Mouse (Mus musculus) kidney, adult 2 months (tissue): ENCODE data around the gene Aagab. TPM values are rescaled to one million over a fixed set of nuclear protein-coding genes. Genes with fewer than 3 reads are reported as not detected.
A peak's percentile ranks its signal among the peaks of the same experiment; 100 is the strongest.

Experiments used
- DNase-seq: peaks from one replicate; pipeline ENCODE4 v3.0.0; 2021
- H3K27ac ChIP-seq: fragments of 200-500 bp; 2 replicates; pipeline ENCODE4 v1.5.1; 2012; ENCODE audit warnings: low read depth, low read length, control low read depth, inconsistent platforms; ENCODE audit not compliant: insufficient read depth
- H3K27me3 ChIP-seq: fragments of 200-500 bp; replicated peaks from 2 replicates; pipeline ENCODE4 v1.6.1; 2012; ENCODE audit warnings: mild to moderate bottlenecking, moderate library complexity, low read length, inconsistent platforms; ENCODE audit not compliant: control insufficient read depth, insufficient read depth
- H3K36me3 ChIP-seq: fragments of 200-500 bp; 2 replicates; pipeline ENCODE4 v1.6.1; 2012; ENCODE audit warnings: mild to moderate bottlenecking, moderate library complexity, low read length, inconsistent platforms; ENCODE audit not compliant: control insufficient read depth, insufficient read depth
- H3K4me1 ChIP-seq: fragments of 200-500 bp; 2 replicates; pipeline ENCODE4 v1.6.1; 2011; ENCODE audit warnings: low read length; ENCODE audit not compliant: control insufficient read depth, insufficient read depth
- H3K4me3 ChIP-seq: fragments of 200-500 bp; 2 replicates; pipeline ENCODE4 v1.5.1; 2011; ENCODE audit warnings: mild to moderate bottlenecking, low read depth, low read length, control low read depth; ENCODE audit not compliant: insufficient read depth
- CTCF ChIP-seq: fragments of 200-500 bp; conservative IDR thresholded peaks from 2 replicates; pipeline ENCODE4 v1.5.1; 2011; ENCODE audit warnings: low read depth, mild to moderate bottlenecking, control low read depth, low read length, moderate library complexity, mixed read lengths; ENCODE audit not compliant: insufficient read depth, insufficient read length
- POLR2A ChIP-seq: fragments of 200-500 bp; IDR thresholded peaks from one replicate; pipeline ENCODE4 v1.6.1; 2011; ENCODE audit warnings: low read depth, low read length, control low read depth
- WGBS: fragments of 180-500 bp; shearing (Covaris S2); methylation state at CpG from one replicate; pipeline ENCODE4 v1.1.7; 2018; 5-methylcytosine and 5-hydroxymethylcytosine counted together
- polyA plus RNA-seq: library from polyadenylated mRNA; depleted of rRNA; stranded (reverse); fragments of >200 nt; gene quantifications from 2 replicates; pipeline ENCODE4 v1.2.3, GENCODE M21; 2012

The Aagab gene
- polyA plus RNA-seq, 1 experiment = 15.7 TPM

DNA sequence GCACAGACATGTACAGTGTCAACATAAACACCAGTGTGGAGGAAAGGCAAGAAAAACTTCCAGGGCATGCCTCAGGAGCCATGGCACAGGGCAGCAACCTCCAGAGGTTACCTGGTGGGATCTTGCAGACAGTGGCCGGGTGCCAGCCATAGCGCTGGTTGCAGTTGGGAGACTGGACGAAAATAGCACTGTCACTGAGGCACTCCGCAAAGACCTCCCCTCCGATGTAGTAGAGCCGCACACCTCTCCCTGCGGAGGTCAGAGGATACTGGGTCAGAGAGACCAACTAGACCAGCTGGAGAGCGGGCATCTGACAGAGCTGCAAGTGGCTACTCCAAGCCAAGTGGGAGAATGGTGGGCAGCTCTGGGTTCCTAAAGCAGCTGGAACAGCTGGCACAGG, 52.1 kb downstream of the Aagab start:
- H3K27ac ChIP-seq = no peak overlapping the region
- TF ChIP-seq CTCF = no peak
- no peak for TF ChIP-seq POLR2A
- no peak overlapping the region for H3K4me3 ChIP-seq
- H3K36me3 ChIP-seq = no peaks in the 10 kb centered on the region; the same call in 1 of the 2 replicates
- H3K27me3 ChIP-seq = no peaks in the 10 kb centered on the region
- H3K4me1 ChIP-seq = peaks cover 9% of the 10 kb centered on the region
- DNase-seq = no peak
- 94% methylated on average over 8 of the region's 8 CpGs for whole genome bisulfite sequencing

DNA sequence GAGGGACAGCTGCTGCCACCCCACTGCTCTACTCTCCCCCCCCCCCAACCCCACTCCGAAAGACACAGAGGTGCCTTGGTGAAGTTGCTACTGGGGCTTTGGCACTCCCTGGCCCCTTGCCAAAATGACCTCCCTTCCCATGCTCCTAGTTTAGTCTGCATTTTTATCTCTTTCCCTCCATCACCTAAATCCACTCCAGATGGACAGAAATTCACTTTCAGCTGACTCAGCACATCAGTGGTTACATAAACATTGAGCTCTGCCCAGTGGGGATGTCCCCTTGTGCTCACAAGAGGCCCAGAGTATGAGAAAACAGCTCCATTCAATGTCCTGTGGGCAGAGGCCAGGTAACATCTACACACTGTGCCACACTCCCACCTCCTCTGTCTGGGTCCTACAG, 52.6 kb downstream of the Aagab start:
- Histone ChIP-seq H3K4me1 (peaks cover 11% of the 10 kb centered on the region), H3K36me3 (no peaks in the 10 kb centered on the region; the same call in 1 of the 2 replicates), H3K27me3 (no peaks in the 10 kb centered on the region), H3K27ac (no peak overlapping the region), H3K4me3 (no peak overlapping the region)
- TF ChIP-seq CTCF = no peak
- no peak for TF ChIP-seq POLR2A
- WGBS = 54% methylated on average over 1 of the region's 1 CpGs
- DNase-seq = no peak

DNA sequence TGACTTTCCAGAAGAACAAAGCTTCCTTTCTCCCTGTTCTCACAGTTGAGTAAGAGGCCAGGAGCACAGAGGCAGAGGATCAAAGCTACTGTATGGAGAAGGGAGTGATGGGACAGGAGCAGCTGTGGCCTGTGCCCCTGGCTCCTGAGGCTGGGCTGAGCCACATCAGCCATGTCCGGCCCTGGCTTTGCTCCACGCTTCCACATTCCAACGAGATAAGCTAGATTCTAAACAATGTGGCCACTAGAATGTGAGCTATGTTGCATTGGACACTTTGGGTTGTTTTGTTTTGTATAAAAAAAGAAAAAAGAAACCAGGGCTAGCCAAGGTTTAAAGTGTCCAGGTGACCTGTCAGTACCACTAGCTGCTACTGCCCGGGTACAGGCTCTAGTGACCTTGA, 54.7 kb downstream of the Aagab start:
- WGBS = 20% methylated on average over 4 of the region's 4 CpGs
- no peaks in the 10 kb centered on the region for H3K36me3 ChIP-seq
- H3K27ac ChIP-seq = peak overlapping the region; percentile 40; the same call in 1 of the 2 replicates
- DNase-seq = peak; percentile 72
- no peak overlapping the region for H3K4me3 ChIP-seq
- H3K27me3 ChIP-seq = no peaks in the 10 kb centered on the region
- peaks cover 20% of the 10 kb centered on the region for H3K4me1 ChIP-seq
- TF ChIP-seq POLR2A (no peak), CTCF (no peak)

DNA sequence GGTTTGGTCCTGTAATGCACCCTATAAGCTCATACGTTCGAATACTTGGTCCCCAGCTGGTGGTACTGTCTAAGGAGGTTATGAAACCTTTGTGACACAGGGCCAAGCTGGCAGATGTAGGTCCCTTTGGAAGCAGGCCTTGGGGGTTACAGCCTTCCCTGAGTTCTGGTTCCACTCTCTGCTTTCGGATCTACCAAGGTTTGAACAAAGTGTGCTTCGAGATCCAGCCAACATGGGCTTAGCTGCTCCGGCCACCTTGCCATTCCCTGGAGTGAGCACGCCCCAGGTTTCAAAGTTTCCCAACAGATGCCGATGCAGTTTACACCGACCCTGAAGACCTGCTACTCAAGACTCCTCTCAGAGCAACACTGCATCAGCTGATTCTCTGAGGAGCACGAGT, 56.0 kb downstream of the Aagab start:
- peaks cover 31% of the 10 kb centered on the region for H3K4me1 ChIP-seq
- H3K27ac ChIP-seq = no peak overlapping the region
- H3K4me3 ChIP-seq = no peak overlapping the region
- no peak for DNase-seq
- WGBS = 77% methylated on average over 9 of the region's 9 CpGs
- no peaks in the 10 kb centered on the region for H3K27me3 ChIP-seq
- H3K36me3 ChIP-seq = no peaks in the 10 kb centered on the region
- TF ChIP-seq POLR2A (no peak), CTCF (no peak)

DNA sequence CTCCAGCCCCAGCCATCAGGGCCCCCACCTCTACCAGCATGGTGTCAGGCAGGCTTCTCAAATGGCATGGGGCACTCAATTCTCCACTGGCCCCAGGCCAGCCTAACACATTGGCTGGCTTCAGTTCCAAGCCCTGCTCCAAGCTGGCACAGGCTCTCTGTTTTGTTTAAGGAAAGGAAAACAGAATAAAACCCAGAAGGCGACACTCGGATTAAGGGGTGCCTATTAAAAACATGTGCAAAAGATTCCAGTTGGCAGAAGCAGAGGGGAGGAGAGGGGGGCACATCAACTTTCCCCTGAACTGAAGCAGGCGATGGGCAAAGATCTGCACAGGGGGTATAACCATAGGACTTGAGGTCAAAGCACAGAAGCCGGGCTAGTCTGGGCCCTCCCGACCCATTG, 56.5 kb downstream of the Aagab start:
- H3K36me3 ChIP-seq = no peaks in the 10 kb centered on the region
- peaks cover 36% of the 10 kb centered on the region for H3K4me1 ChIP-seq
- DNase-seq = peak; percentile 69
- WGBS = 43% methylated on average over 5 of the region's 5 CpGs
- H3K27ac ChIP-seq = no peak overlapping the region
- H3K27me3 ChIP-seq = no peaks in the 10 kb centered on the region
- no peak for TF ChIP-seq POLR2A
- TF ChIP-seq CTCF = no peak
- no peak overlapping the region for H3K4me3 ChIP-seq

DNA sequence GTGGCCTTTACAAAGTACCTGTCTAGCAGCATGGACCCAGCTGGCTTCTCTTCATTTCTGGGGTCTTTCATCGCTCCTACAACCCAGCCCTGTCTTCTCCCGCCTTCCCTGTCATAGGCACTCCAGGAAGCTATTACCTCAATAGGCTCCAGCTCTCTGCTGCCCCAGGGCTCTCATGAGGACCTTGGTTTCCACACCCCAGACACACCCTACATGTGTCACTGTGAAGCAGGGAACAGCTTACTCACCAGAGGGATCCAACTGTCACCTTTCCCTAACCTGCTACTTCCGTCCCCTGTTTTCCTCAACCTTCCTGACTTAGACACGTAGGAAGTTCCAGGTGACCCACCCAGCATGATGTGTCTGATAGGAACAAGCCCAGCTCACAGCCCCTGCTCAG, 57.6 kb downstream of the Aagab start:
- TF ChIP-seq CTCF = no peak
- TF ChIP-seq POLR2A = no peak
- WGBS = 90% methylated on average over 4 of the region's 4 CpGs
- H3K36me3 ChIP-seq = no peaks in the 10 kb centered on the region
- H3K27me3 ChIP-seq = no peaks in the 10 kb centered on the region
- H3K4me1 ChIP-seq = peaks cover 46% of the 10 kb centered on the region
- no peak for DNase-seq
- H3K27ac ChIP-seq = peak overlapping the region; percentile 17; the same call in 1 of the 2 replicates
- no peak overlapping the region for H3K4me3 ChIP-seq

DNA sequence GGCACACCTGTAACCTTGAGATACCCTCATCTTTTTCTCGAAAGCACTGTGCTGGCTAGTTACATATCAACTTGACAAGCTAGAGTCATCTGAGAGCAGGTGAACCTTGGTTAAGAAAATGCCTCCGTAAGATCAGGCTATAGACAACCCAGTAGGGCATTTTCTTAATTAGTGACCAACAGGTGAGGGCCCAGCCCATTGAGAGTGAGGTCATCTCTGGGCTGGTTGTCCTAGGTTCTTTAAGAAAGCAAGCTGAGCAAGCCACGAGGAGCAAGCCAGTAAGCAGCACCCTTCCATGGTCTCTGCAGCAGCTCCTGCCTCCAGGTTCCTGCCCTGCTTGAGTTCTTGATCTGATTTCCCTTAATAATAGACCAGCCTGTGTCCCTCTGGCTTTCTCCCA, 58.2 kb downstream of the Aagab start:
- TF ChIP-seq CTCF = no peak
- no peak for TF ChIP-seq POLR2A
- WGBS = 45% methylated on average over 3 of the region's 3 CpGs
- DNase-seq = peak; percentile 78
- H3K4me1 ChIP-seq = peaks cover 50% of the 10 kb centered on the region
- no peak overlapping the region for H3K27ac ChIP-seq
- no peaks in the 10 kb centered on the region for H3K36me3 ChIP-seq
- H3K4me3 ChIP-seq = no peak overlapping the region
- H3K27me3 ChIP-seq = no peaks in the 10 kb centered on the region
